Comparison of ENCODE assay signal across 12 mouse cellular contexts in the genomic region with DNA sequence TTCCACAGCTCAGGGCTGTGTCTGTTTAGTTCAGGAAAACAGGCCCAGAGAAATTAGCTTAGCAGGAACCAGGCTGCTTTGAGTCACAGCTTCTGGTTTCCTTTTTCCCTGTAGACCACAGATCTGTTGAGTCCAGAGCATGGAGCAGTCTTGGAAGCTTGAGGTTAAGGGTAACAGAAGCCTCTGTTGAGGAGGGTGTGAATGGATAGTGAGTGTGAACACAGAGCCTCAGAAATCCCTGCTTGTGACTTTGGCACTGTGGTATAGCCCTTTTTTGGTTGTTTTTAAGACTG. TPM values are rescaled to one million over a fixed set of nuclear protein-coding genes. Genes with fewer than 3 reads are reported as not detected.
DNase-seq lines count a peak whose midpoint lies in the region; ATAC-seq and TF ChIP-seq lines count a peak whose summit lies in the region.
"Had no signal": no experiment of that assay in that cellular context is flagged by ENCODE, and none has a peak within 500 bp of the region (broad histone marks: within the 10 kb centered on the region; RNA-seq: fewer than 3 reads in every experiment).

No protein-coding gene starts in this region.

- H3K27me3 ChIP-seq in megakaryocyte, embryonic 14.5 days (replicated peaks) = no peaks in the 10 kb centered on the region
- no peaks in the 10 kb centered on the region for H3K27me3 ChIP-seq in heart, postnatal 0 days (ENCODE audit: control insufficient read depth, insufficient read depth, low read length)
- H3K27me3 ChIP-seq: Patski had no signal

- no peak for TF ChIP-seq CTCF in heart, postnatal 0 days (IDR thresholded peaks at IDR 0.05; ENCODE audit: low read depth)
- TF ChIP-seq CTCF in olfactory bulb, adult 2 months (IDR thresholded peaks at IDR 0.05; ENCODE audit: insufficient read depth, low read depth, low read length) = no peak

- no peak for TF ChIP-seq EP300 in heart, postnatal 0 days (IDR thresholded peaks at IDR 0.05; ENCODE audit: low read depth)

- no peaks in the 10 kb centered on the region for H3K9me3 ChIP-seq in megakaryocyte, embryonic 14.5 days
- H3K9me3 ChIP-seq in heart, postnatal 0 days (replicated peaks; ENCODE audit: control insufficient read depth, low read length) = no peaks in the 10 kb centered on the region
- H3K9me3 ChIP-seq: hindbrain, embryonic 15.5 days had no signal

- no peak for ATAC-seq in megakaryocyte, adult 5-6 weeks (ENCODE audit: poor library complexity, severe bottlenecking)
- no peak for ATAC-seq in heart, postnatal 0 days (ENCODE audit: insufficient read depth, low read depth)
- ATAC-seq in CD4-positive, CD25-positive, alpha-beta regulatory T cell, adult 4 months = no peak
- ATAC-seq: Patski had no signal

- H3K27ac ChIP-seq in heart, postnatal 0 days (ENCODE audit: low read depth) = peak overlapping the region; percentile 86
- no peak overlapping the region for H3K27ac ChIP-seq in olfactory bulb, adult 2 months (ENCODE audit: insufficient read depth, low read depth, low read length)
- H3K27ac ChIP-seq: hindbrain, embryonic 15.5 days had no signal

- H3K4me3 ChIP-seq in megakaryocyte, embryonic 14.5 days (replicated peaks) = peak overlapping the region; percentile 100
- H3K4me3 ChIP-seq in heart, postnatal 0 days (ENCODE audit: low read depth, low read length) = peak overlapping the region; percentile 88
- 0 out of 2 replicates have a peak overlapping the region, but pooled peaks have one; percentile 42 for H3K4me3 ChIP-seq in olfactory bulb, adult 2 months (ENCODE audit: insufficient read depth, low read depth, low read length)

- peak overlapping the region; percentile 78 for H3K4me2 ChIP-seq in heart, postnatal 0 days (ENCODE audit: low read depth, low read length)

- H3K4me1 ChIP-seq in megakaryocyte, embryonic 14.5 days = peaks cover 85% of the 10 kb centered on the region
- H3K4me1 ChIP-seq in heart, postnatal 0 days (ENCODE audit: control insufficient read depth, insufficient read depth) = peaks cover 40% of the 10 kb centered on the region
- H3K4me1 ChIP-seq in olfactory bulb, adult 2 months (ENCODE audit: control insufficient read depth, insufficient read depth, low read length) = no peaks in the 10 kb centered on the region; the same call in 1 of the 2 replicates

- H3K36me3 ChIP-seq in megakaryocyte, embryonic 14.5 days (replicated peaks; ENCODE audit: low read length) = peaks cover 40% of the 10 kb centered on the region
- peaks cover 5% of the 10 kb centered on the region for H3K36me3 ChIP-seq in heart, postnatal 0 days (replicated peaks; ENCODE audit: control insufficient read depth, insufficient read depth, low read length)
- H3K36me3 ChIP-seq: hindbrain, embryonic 15.5 days had no signal

- TF ChIP-seq POLR2A in olfactory bulb, adult 2 months (IDR thresholded peaks at IDR 0.05; ENCODE audit: insufficient read depth, low read depth, low read length) = no peak

- DNase-seq in heart, adult 11 months = peak; percentile 91
- DNase-seq in heart, postnatal 36 days = no peak
- DNase-seq in heart, postnatal 0 days (ENCODE audit: low spot score) = no peak
- no peak for DNase-seq in right cerebral cortex, postnatal 25 days
- DNase-seq: cerebellum, postnatal 25 days had no signal

- intact Hi-C loops in heart, postnatal 36 days (cut with DNase I) = no loop called here

- peak overlapping the region; percentile 91 for H3K9ac ChIP-seq in heart, postnatal 0 days (replicated peaks; ENCODE audit: low read depth, low read length)

RNA-seq across cellular contexts. Expression of a gene that starts 1.3 kb away (rescaled TPM):
- 10 to 100 TPM; 23.1 to 27.3 TPM for total RNA-seq in heart, postnatal 36 days (2021)
- 6.3 and 58.2 TPM in 2 replicates for polyA plus RNA-seq in megakaryocyte, embryonic 14.5 days (2012; ENCODE audit: insufficient read depth, low replicate concordance)
- 33.4 and 33.7 TPM in 2 replicates for total RNA-seq in megakaryocyte, adult 5-6 weeks (2015)
- 24.5 and 28.7 TPM in 2 replicates for total RNA-seq in megakaryocyte, adult 5-6 weeks (2017)
- total RNA-seq in heart, postnatal 0 days (2014; rRNA removed; ENCODE audit: low replicate concordance) = 7.8 and 10.5 TPM in 2 replicates
- polyA plus RNA-seq in heart, postnatal 0 days (2015; fragmentation: Nextera tagmentation; extraction: Ambion mirVana) = 14.5 and 16.1 TPM in 2 replicates
- polyA plus RNA-seq in olfactory bulb, adult 2 months (2012; ENCODE audit: insufficient read depth, insufficient read length, low replicate concordance, missing spikeins) = not detected in 2 replicates
- polyA plus RNA-seq in CD4-positive, CD25-positive, alpha-beta regulatory T cell, adult 4 months (2017; shearing (Covaris generic)) = 10 to 100 TPM; 14.0 to 25.6 TPM

RNA-seq across cellular contexts. Expression of a gene that starts 30.4 kb away (rescaled TPM):
- 1 to 10 TPM; 4.9 TPM for total RNA-seq in heart, postnatal 36 days (2021)
- polyA plus RNA-seq in megakaryocyte, embryonic 14.5 days (2012; ENCODE audit: insufficient read depth, low replicate concordance) = 2.3 and 3.1 TPM in 2 replicates
- 6.6 and 7.2 TPM in 2 replicates for total RNA-seq in megakaryocyte, adult 5-6 weeks (2015)
- 6.4 and 7.0 TPM in 2 replicates for total RNA-seq in megakaryocyte, adult 5-6 weeks (2017)
- total RNA-seq in heart, postnatal 0 days (2014; rRNA removed; ENCODE audit: low replicate concordance) = 5.3 and 8.5 TPM in 2 replicates
- 4.6 and 5.3 TPM in 2 replicates for polyA plus RNA-seq in heart, postnatal 0 days (2015; fragmentation: Nextera tagmentation; extraction: Ambion mirVana)
- not detected in 2 replicates for polyA plus RNA-seq in olfactory bulb, adult 2 months (2012; ENCODE audit: insufficient read depth, insufficient read length, low replicate concordance, missing spikeins)
- polyA plus RNA-seq in CD4-positive, CD25-positive, alpha-beta regulatory T cell, adult 4 months (2017; shearing (Covaris generic)) = 1 to 10 TPM; 6.0 to 9.6 TPM

RNA-seq across cellular contexts. Expression of a gene that starts 33.7 kb away (rescaled TPM):
- total RNA-seq in heart, postnatal 36 days (2021) = not detected
- polyA plus RNA-seq in megakaryocyte, embryonic 14.5 days (2012; ENCODE audit: insufficient read depth, low replicate concordance) = not detected in 2 replicates
- not detected in 2 replicates for total RNA-seq in megakaryocyte, adult 5-6 weeks (2015)
- total RNA-seq in megakaryocyte, adult 5-6 weeks (2017) = not detected in 2 replicates
- not detected in 2 replicates for total RNA-seq in heart, postnatal 0 days (2014; rRNA removed; ENCODE audit: low replicate concordance)
- polyA plus RNA-seq in heart, postnatal 0 days (2015; fragmentation: Nextera tagmentation; extraction: Ambion mirVana) = not detected in 2 replicates
- polyA plus RNA-seq in olfactory bulb, adult 2 months (2012; ENCODE audit: insufficient read depth, insufficient read length, low replicate concordance, missing spikeins) = not detected in 2 replicates
- not detected for polyA plus RNA-seq in CD4-positive, CD25-positive, alpha-beta regulatory T cell, adult 4 months (2017; shearing (Covaris generic))
- total RNA-seq: monocyte, adult 5-6 weeks had no signal
- polyA plus RNA-seq: hindbrain, embryonic 15.5 days had no signal

RNA-seq across cellular contexts. Expression of a gene that starts 45.2 kb away (rescaled TPM):
- 10 to 100 TPM; 19.2 to 21.7 TPM for total RNA-seq in heart, postnatal 36 days (2021)
- 1.1 and 7.4 TPM in 2 replicates for polyA plus RNA-seq in megakaryocyte, embryonic 14.5 days (2012; ENCODE audit: insufficient read depth, low replicate concordance)
- 173 and 192 TPM in 2 replicates for total RNA-seq in megakaryocyte, adult 5-6 weeks (2015)
- 87.6 and 89.8 TPM in 2 replicates for total RNA-seq in megakaryocyte, adult 5-6 weeks (2017)
- total RNA-seq in heart, postnatal 0 days (2014; rRNA removed; ENCODE audit: low replicate concordance) = 36.0 and 44.6 TPM in 2 replicates
- 36.9 and 41.4 TPM in 2 replicates for polyA plus RNA-seq in heart, postnatal 0 days (2015; fragmentation: Nextera tagmentation; extraction: Ambion mirVana)
- polyA plus RNA-seq in olfactory bulb, adult 2 months (2012; ENCODE audit: insufficient read depth, insufficient read length, low replicate concordance, missing spikeins) = not detected in 2 replicates
- 10 to 100 TPM; 13.7 to 19.0 TPM for polyA plus RNA-seq in CD4-positive, CD25-positive, alpha-beta regulatory T cell, adult 4 months (2017; shearing (Covaris generic))

Comparison
In these comparisons a context has a peak if more than half of its experiments do, and no peak if none do; other contexts are left out.
1. H3K4me3 ChIP-seq: peak in every context shown above with its lines; median percentile 100 in megakaryocyte, embryonic 14.5 days; 88 in heart, postnatal 0 days; 42 in olfactory bulb, adult 2 months.